Mouse (Mus musculus) erythroblast, embryonic 14.5 days (primary cell): Measurements from ENCODE around the gene Klf1.

Experiments used
- GATA1 ChIP-seq: IDR thresholded peaks from 2 replicates; pipeline ENCODE4 v1.6.1; 2012; ENCODE audit warnings: low read length, inconsistent platforms, mixed read lengths
- TAL1 ChIP-seq: IDR thresholded peaks from 3 replicates; pipeline ENCODE4 v1.6.1; 2012; ENCODE audit warnings: low read length, inconsistent platforms, mixed read lengths

DNA sequence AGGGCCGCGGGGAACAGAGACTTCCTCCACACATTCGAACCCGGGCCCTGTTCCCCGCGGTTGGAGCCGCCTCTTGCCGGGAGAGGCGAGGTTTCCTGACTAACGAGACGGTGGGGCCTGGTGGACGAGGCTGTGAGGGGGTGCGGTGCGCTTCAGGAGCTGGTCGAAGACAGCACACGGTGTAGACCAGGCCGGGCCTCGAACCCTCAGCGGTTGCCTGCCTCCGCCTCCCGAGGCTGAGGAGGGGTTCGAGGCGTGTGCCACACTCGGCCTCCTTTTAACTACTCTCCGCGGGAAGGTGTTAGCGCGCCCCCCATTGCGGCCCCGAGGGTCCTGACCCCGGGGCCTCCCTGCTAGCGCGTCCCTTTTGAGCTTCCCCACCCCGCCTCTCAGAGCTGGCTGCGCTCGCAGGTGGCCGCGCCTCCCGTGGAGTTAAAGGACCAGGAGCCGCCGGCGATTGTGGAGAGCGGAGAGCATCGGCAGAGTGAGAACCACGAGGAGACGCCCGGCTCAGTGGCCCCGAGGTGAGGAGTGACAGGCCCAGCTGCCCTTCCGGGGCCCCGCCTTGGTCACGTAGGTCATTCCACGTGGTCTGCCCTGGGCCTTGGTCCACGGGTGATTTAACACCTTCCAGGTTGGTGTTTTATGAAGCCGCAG is 29.3 kb upstream of the Klf1 start:
- TF ChIP-seq TAL1 (no peak), GATA1 (no peak)
